Mouse (Mus musculus): Measurements from ENCODE around the gene Mrpl23. TPM values are rescaled to one million over a fixed set of nuclear protein-coding genes. Genes with fewer than 3 reads are reported as not detected.

Mrpl23 gene
- polyA plus RNA-seq, 1 experiment from 2014 or later = 15.9 TPM

- Histone ChIP-seq H3K4me3 (replicated peaks) (peak overlapping the region; percentile 30), H3K9me3 (peaks cover 25% of the 10 kb centered on the region; the same call in 1 of the 2 replicates), H3K4me2 (peak overlapping the region; percentile 59), H3K9ac (0 out of 2 replicates have a peak overlapping the region, but pooled peaks have one; percentile 7), H3K27ac (no peak overlapping the region), H3K27me3 (peaks cover 17% of the 10 kb centered on the region; the same call in 1 of the 2 replicates), H3K4me1 (peaks cover 13% of the 10 kb centered on the region; the same call in 1 of the 2 replicates), H3K36me3 (replicated peaks) (no peaks in the 10 kb centered on the region)
- peak; percentile 50 for ATAC-seq (ENCODE audit: low FRiP score)
- 52% methylated on average over 26 of the region's 26 CpGs for WGBS
Measured at GRCm38 (mm10) chr7:142580121-142580879, 47.8 kb downstream of the Mrpl23 start.

DNA sequence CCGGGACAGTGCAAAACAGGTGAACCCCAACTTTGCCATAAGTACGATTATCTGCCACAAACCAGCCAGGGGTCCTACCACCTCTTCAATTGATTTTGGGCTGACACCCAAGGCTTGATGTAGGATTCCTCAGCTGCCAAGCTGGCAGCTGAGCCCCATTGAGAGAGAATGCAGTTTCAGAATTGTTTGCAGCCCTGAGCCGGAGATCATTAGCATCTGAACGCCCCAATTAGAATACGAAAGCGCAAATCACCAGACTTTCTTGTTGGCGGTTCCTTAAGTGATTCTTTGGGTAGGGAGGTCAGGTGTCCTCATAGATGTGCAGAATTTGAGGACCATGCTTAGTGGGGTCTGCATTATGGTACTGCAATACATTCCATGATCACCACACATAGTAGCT, 48.7 kb downstream of the Mrpl23 start:
- H3K27me3 ChIP-seq = peaks cover 17% of the 10 kb centered on the region; the same call in 1 of the 2 replicates
- no peak for ATAC-seq (ENCODE audit: low FRiP score)
- H3K36me3 ChIP-seq (replicated peaks) = no peaks in the 10 kb centered on the region
- no peak overlapping the region for H3K27ac ChIP-seq
- H3K4me1 ChIP-seq = peaks cover 13% of the 10 kb centered on the region; the same call in 1 of the 2 replicates
- H3K4me3 ChIP-seq (replicated peaks) = no peak overlapping the region
- H3K4me2 ChIP-seq = peak overlapping the region; percentile 42
- 46% methylated on average over 7 of the region's 7 CpGs for WGBS
- H3K9me3 ChIP-seq = peaks cover 25% of the 10 kb centered on the region; the same call in 1 of the 2 replicates
- H3K9ac ChIP-seq = no peak overlapping the region

GRCm38 (mm10) chr7:142581656-142582228, 49.3 kb downstream of the Mrpl23 start:
- 0 out of 2 replicates have a peak, but pooled peaks have one; percentile 21 for ATAC-seq (ENCODE audit: low FRiP score)
- H3K9ac ChIP-seq = no peak overlapping the region
- peaks cover 13% of the 10 kb centered on the region; the same call in 1 of the 2 replicates for H3K4me1 ChIP-seq
- H3K27me3 ChIP-seq = peaks cover 17% of the 10 kb centered on the region; the same call in 1 of the 2 replicates
- no peaks in the 10 kb centered on the region for H3K36me3 ChIP-seq (replicated peaks)
- peaks cover 25% of the 10 kb centered on the region; the same call in 1 of the 2 replicates for H3K9me3 ChIP-seq
- H3K4me2 ChIP-seq = peak overlapping the region; percentile 42
- WGBS = 50% methylated on average over 20 of the region's 20 CpGs
- H3K4me3 ChIP-seq (replicated peaks) = peak overlapping the region; percentile 23; the same call in 1 of the 2 replicates
- no peak overlapping the region for H3K27ac ChIP-seq

GRCm38 (mm10) chr7:142584882-142585281, 52.4 kb downstream of the Mrpl23 start:
- Histone ChIP-seq H3K27me3 (no peaks in the 10 kb centered on the region; the same call in 1 of the 2 replicates), H3K9me3 (peaks cover 22% of the 10 kb centered on the region; the same call in 1 of the 2 replicates), H3K27ac (no peak overlapping the region), H3K4me3 (replicated peaks) (no peak overlapping the region), H3K36me3 (replicated peaks) (no peaks in the 10 kb centered on the region), H3K4me1 (0 out of 2 replicates have a peak, but pooled peaks cover 5% of the 10 kb centered on the region), H3K9ac (no peak overlapping the region), H3K4me2 (no peak overlapping the region)
- WGBS = 67% methylated on average over 1 of the region's 1 CpGs
- no peak for ATAC-seq (ENCODE audit: low FRiP score)

DNA sequence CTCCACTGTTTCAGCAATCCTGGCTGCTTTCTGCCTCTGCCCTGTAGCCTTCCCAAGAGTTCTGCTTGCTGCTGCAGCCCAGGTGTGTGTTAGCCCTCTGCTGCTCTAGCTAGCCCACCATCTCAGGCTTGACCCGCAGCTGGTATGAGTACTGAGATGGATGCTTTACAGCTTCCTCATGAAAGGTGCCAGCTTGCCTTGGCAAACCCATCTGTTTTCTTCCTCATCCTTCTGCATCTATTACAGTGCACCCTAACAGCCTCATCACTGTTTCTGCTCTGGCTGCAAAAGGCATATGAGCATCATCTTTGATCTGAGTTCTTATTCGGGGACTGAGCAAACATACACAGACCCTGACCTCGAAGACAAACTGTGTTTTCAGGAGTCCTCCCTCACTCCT, 53.4 kb downstream of the Mrpl23 start:
- 0 out of 2 replicates have a peak, but pooled peaks cover 15% of the 10 kb centered on the region for H3K9me3 ChIP-seq
- H3K27me3 ChIP-seq = no peaks in the 10 kb centered on the region; the same call in 1 of the 2 replicates
- no peak overlapping the region for H3K9ac ChIP-seq
- H3K36me3 ChIP-seq (replicated peaks) = no peaks in the 10 kb centered on the region
- H3K4me2 ChIP-seq = no peak overlapping the region
- 89% methylated on average over 3 of the region's 3 CpGs for WGBS
- ATAC-seq (ENCODE audit: low FRiP score) = no peak
- no peak overlapping the region for H3K4me3 ChIP-seq (replicated peaks)
- no peak overlapping the region for H3K27ac ChIP-seq
- 0 out of 2 replicates have a peak, but pooled peaks cover 4% of the 10 kb centered on the region for H3K4me1 ChIP-seq

DNA sequence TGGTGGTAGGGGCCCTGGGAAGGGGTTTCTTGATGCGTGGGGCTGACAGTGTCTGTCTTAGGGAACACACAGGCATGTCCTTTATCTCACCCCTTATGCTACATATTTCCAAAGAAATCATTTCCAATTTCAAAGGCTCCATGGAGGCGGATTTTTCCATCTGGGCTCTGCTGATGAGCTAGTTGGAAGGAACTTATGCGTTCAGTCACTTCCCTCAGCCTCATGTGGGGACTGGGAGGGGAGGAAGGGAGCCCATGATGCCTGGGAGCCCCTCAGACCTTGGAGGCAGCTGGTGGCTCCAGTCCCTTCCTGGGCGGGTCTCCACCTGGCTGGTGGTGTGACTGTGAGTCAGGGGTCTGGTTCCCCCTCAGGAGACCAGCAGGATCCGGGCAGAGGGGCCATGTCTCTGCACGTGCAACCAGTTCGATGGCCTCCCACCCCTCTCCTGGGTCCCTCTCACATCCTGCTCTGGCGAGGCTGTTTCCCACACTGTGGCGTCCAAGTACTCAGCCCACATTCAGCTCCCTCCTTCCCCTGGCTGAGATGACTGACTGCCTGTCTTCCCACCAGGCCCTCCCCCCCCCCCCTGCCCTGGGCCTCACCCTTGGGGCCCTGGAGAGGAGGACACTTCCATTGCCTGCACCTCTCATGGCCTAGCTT, 55.9 kb downstream of the Mrpl23 start:
- Histone ChIP-seq H3K27ac (no peak overlapping the region), H3K9me3 (no peaks in the 10 kb centered on the region), H3K4me2 (no peak overlapping the region), H3K4me3 (replicated peaks) (no peak overlapping the region), H3K36me3 (replicated peaks) (no peaks in the 10 kb centered on the region), H3K27me3 (no peaks in the 10 kb centered on the region; the same call in 1 of the 2 replicates), H3K9ac (no peak overlapping the region), H3K4me1 (0 out of 2 replicates have a peak, but pooled peaks cover 3% of the 10 kb centered on the region)
- WGBS = 80% methylated on average over 9 of the region's 9 CpGs
- ATAC-seq (ENCODE audit: low FRiP score) = no peak

MicroRNA genes within 50 kb of the gene (microRNA counts, 519-probe panel; counts per million panel counts)
- microRNA mmu-miR-675-3p = not detected
- microRNA mmu-miR-675-5p = not detected

Small RNA genes within 50 kb of the gene (microRNA-seq; reads per million reads assigned to microRNA genes)
- gene Mir675 = 28.4 reads per million, percentile 38 among the genes with 10 or more reads in this experiment

Other genes with a start within 250 kb of the Mrpl23 start
- not detected in 2 replicates for gene Krtap5-1, start 235.6 kb upstream of the Mrpl23 start, polyA plus RNA-seq (2016; fragmentation: Nextera tagmentation; extraction: Ambion mirVana)
- gene Krtap5-4, start 229.1 kb upstream of the Mrpl23 start, polyA plus RNA-seq (2016; fragmentation: Nextera tagmentation; extraction: Ambion mirVana) = not detected in 2 replicates
- 0.34 and 0.45 TPM in 2 replicates for gene Ifitm10, start 158.9 kb upstream of the Mrpl23 start, polyA plus RNA-seq (2016; fragmentation: Nextera tagmentation; extraction: Ambion mirVana)
- gene Gm49369, start 150.0 kb upstream of the Mrpl23 start, polyA plus RNA-seq (2016; fragmentation: Nextera tagmentation; extraction: Ambion mirVana) = 0.60 and 0.91 TPM in 2 replicates
- 132 TPM in 2 replicates for gene Ctsd, start 144.6 kb upstream of the Mrpl23 start, polyA plus RNA-seq (2016; fragmentation: Nextera tagmentation; extraction: Ambion mirVana)
- gene Syt8, start 97.8 kb upstream of the Mrpl23 start, polyA plus RNA-seq (2016; fragmentation: Nextera tagmentation; extraction: Ambion mirVana) = not detected in 2 replicates
- gene Tnni2, start 90.9 kb upstream of the Mrpl23 start, polyA plus RNA-seq (2016; fragmentation: Nextera tagmentation; extraction: Ambion mirVana) = 1.3 TPM in 1 of 2 replicates, not detected in the other
- gene Lsp1, start 71.9 kb upstream of the Mrpl23 start, polyA plus RNA-seq (2016; fragmentation: Nextera tagmentation; extraction: Ambion mirVana) = 5.4 and 6.3 TPM in 2 replicates
- 0.78 TPM in 1 of 2 replicates, not detected in the other for gene Tnnt3, start 33.9 kb upstream of the Mrpl23 start, polyA plus RNA-seq (2016; fragmentation: Nextera tagmentation; extraction: Ambion mirVana)
- gene Igf2, start 134.1 kb downstream of the Mrpl23 start, polyA plus RNA-seq (2016; fragmentation: Nextera tagmentation; extraction: Ambion mirVana) = 94.7 and 122 TPM in 2 replicates
- not detected in 2 replicates for gene Gm49394, start 137.3 kb downstream of the Mrpl23 start, polyA plus RNA-seq (2016; fragmentation: Nextera tagmentation; extraction: Ambion mirVana)
- gene Ins2, start 210.7 kb downstream of the Mrpl23 start, polyA plus RNA-seq (2016; fragmentation: Nextera tagmentation; extraction: Ambion mirVana) = not detected in 2 replicates

Measured in forebrain, embryonic 12.5 days (tissue).